Mouse (Mus musculus) c-Kit-positive CD71-positive TER-119-negative erythroid progenitor cells, embryonic 14.5 days (primary cell): ENCODE results near the gene Tulp2.
"Not testable (repeated sequence)": the region's sequence is repeated elsewhere in the genome, so short reads cannot be mapped to it uniquely, and the experiment has no call there.

Experiments used
- DNase-seq: peaks from one replicate; pipeline ENCODE4 v3.0.0-alpha.2; 2013; ENCODE audit warnings: low read depth

Tulp2 gene

GRCm38 (mm10) chr7:45460377-45460776, 21.3 kb upstream of the Tulp2 start:
- no peak for DNase-seq

GRCm38 (mm10) chr7:45460860-45461314, 20.8 kb upstream of the Tulp2 start:
- peak; percentile 72 for DNase-seq

GRCm38 (mm10) chr7:45461326-45461725, 20.4 kb upstream of the Tulp2 start:
- no peak for DNase-seq

GRCm38 (mm10) chr7:45461781-45462180, 19.9 kb upstream of the Tulp2 start:
- DNase-seq = no peak

GRCm38 (mm10) chr7:45462325-45462724, 19.4 kb upstream of the Tulp2 start:
- no peak for DNase-seq

GRCm38 (mm10) chr7:45462868-45463267, 18.8 kb upstream of the Tulp2 start:
- not testable (repeated sequence) for DNase-seq

- no peak for DNase-seq
Observed at GRCm38 (mm10) chr7:45463987-45464778, 17.5 kb upstream of the Tulp2 start.

GRCm38 (mm10) chr7:45465112-45465511, 16.6 kb upstream of the Tulp2 start:
- DNase-seq = no peak

- DNase-seq = no peak
Observed at GRCm38 (mm10) chr7:45465549-45465948, 16.1 kb upstream of the Tulp2 start.

- peak; percentile 88 for DNase-seq
Observed at GRCm38 (mm10) chr7:45466283-45467089, 15.2 kb upstream of the Tulp2 start, which contains the start of gene Bax. Gene Bax (minus strand): TSS chr7:45466898.

GRCm38 (mm10) chr7:45467090-45467670, 14.5 kb upstream of the Tulp2 start:
- no peak for DNase-seq

GRCm38 (mm10) chr7:45470869-45471268, 10.8 kb upstream of the Tulp2 start:
- DNase-seq = peak; percentile 74

GRCm38 (mm10) chr7:45475291-45475969, 6.2 kb upstream of the Tulp2 start:
- no peak for DNase-seq

GRCm38 (mm10) chr7:45476453-45476852, 5.2 kb upstream of the Tulp2 start:
- no peak for DNase-seq

- no peak for DNase-seq
Observed at GRCm38 (mm10) chr7:45477003-45477402, 4.7 kb upstream of the Tulp2 start.

- DNase-seq = no peak
Observed at GRCm38 (mm10) chr7:45478774-45479173, 2.9 kb upstream of the Tulp2 start.

GRCm38 (mm10) chr7:45480310-45480709, 1.4 kb upstream of the Tulp2 start:
- not testable (repeated sequence) for DNase-seq

GRCm38 (mm10) chr7:45482166-45482565, 489 bp downstream of the Tulp2 start:
- DNase-seq = no peak

- not testable (repeated sequence) for DNase-seq
Observed at GRCm38 (mm10) chr7:45484985-45485384, 3.3 kb downstream of the Tulp2 start.

- DNase-seq = peak; percentile 51
Observed at GRCm38 (mm10) chr7:45486158-45486557, 4.5 kb downstream of the Tulp2 start.

GRCm38 (mm10) chr7:45486761-45487415, 5.2 kb downstream of the Tulp2 start, which contains the start of gene Gm45808:
Gene Gm45808 (minus strand): TSS chr7:45486811.
- DNase-seq = no peak
